Mouse (Mus musculus): ENCODE results near the gene Mgat4e.

DNA sequence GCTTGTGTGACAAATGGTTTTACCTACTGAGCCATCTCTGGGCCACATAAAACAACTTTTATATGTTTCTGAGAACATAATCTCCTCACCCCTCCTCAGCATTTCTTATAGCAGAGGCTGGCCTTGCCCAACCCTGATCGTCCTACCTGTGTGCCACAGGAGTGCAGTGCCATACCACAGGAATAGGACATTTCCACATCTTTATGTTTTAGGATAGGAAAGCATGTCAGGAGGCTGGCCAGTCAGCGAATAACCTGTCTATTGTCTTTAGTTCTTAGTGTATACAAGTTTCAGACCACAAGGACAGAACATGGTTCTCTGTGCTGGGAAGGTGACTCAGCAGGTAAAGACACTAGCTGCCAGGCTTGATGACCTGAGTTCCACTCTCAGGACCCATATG lies 31.3 kb upstream of the Mgat4e start:
- TF ChIP-seq CTCF (IDR thresholded peaks at IDR 0.05), result no peak
- no peak for TF ChIP-seq POLR2A (IDR thresholded peaks at IDR 0.05; ENCODE audit: insufficient read depth, low read depth, low read length)
- no peak for TF ChIP-seq EP300 (IDR thresholded peaks at IDR 0.05; ENCODE audit: insufficient read depth, low read depth, low read length)

Measured in heart, adult 2 months (tissue).